Mouse (Mus musculus) frontal cortex, postnatal 25 days (tissue): Measurements from ENCODE around the gene Rab8b.
"Not testable (repeated sequence)": the region's sequence is repeated elsewhere in the genome, so short reads cannot be mapped to it uniquely, and the experiment has no call there.

Experiments used
- DNase-seq, 2 experiments: peaks; one replicate each; pipeline ENCODE4 v3.0.0; 2022; ENCODE audit warnings: low spot score in 2 of 2

Rab8b gene

DNA sequence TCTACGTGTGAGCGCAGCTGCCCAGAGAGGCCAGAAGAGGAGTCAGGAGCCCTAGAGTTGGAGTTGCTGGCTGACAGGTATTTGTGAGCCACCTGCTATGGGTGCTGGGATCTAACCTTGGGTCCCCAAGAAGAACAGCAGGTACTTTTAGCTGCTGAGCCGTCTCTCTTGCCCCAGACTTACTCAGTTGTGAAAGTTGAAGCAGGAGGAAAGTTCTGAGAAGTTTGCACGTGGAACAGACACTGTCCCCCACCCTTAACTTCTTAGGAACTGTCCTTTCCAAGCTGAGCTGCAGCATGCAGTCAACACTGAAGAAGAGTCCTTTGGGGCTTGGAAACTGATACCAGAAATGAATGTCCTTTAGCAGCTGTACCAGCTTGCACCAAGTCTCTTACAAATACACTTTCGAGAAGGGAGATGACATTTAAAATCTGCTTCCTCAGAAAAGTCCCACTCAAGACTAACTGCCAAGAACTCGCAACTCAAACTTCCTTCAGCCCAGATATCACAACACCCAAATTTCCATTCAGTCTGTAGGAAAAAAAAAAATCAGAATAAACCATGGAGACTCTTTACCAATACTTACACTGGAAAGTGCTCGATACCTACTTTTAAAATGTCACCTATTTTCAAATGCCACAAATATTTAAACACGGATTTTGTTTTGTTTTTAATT is 2.1 kb downstream of the Rab8b start:
- no peak for DNase-seq

DNA sequence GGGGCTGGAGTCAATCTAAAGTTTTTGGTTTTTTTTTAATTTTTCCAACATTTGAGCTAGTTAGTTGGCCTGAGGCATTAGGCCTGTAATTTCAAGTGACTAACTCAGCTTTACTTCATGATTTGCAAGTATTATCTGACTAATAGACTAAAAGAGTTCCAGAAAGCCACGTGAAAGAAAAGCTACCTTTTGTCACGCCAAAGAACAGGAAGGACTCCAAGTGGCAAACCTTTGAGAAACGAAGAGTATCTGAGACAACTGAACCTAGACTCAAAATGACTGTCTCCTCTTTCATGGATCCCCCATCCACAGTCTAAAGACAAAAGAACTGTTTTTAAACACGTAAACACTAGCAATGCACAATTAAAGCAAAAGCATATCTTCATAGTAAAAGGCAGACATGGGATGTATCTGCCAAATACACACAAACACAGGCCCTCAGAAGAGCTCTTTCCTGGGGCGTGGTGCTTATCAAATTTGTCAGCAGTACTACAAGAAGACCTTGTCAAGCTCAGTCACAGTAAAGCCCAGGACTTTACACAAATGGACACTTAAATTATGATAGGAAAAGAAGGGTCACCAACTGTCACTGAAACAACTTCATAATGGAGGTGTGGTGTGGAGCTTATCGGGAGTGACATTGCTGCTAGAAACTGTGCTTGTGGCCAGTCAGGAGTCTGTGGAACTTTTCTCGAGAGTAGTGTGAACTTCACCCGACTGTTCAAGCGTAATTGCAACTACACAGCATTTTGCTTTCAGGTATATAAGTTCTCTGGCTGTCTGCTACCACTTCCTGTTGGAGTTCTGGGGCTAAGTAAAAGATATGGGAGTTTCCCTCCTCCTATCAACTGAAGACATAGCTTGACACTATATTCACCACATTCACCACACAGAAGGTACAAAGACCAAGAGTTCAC is 3.4 kb downstream of the Rab8b start:
- DNase-seq = no peak

DNA sequence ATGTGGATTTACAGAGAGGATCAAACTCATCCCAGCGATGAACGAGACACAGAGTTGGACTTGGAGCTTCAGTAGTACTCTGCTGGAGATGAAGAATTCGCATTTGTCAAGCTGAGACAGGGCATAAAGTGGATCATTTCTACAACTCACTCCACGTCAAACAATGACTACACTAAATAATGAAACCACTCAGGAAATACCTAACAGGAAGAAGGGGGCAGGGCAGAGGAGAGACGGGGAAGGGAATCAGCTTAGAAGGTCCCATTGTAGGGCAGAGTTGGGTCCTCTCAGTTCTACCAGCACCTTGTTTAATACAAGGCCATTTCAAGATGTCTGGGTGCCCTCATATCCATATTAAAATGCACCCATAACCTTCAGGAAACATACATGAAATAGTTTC is 4.1 kb downstream of the Rab8b start:
- no peak for DNase-seq

DNA sequence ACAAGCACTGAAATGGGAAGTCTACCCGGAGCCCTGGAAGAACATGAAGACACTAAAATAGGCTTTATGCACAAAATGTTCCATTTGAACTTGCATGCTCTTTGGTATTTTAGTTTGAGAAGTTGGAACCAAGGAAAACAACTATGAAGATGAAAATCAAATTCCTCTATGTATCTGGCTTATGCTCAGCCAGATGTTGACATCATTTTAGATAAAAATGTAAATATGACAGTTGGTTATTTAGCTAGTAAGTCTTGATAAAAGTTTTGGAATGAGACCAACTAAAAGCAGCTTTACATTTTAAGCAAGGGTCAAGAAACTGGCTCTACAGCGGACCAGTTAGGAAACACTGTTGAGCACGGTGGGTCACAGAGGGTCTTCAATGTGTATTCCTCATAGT is 4.9 kb downstream of the Rab8b start:
- no peak for DNase-seq

DNA sequence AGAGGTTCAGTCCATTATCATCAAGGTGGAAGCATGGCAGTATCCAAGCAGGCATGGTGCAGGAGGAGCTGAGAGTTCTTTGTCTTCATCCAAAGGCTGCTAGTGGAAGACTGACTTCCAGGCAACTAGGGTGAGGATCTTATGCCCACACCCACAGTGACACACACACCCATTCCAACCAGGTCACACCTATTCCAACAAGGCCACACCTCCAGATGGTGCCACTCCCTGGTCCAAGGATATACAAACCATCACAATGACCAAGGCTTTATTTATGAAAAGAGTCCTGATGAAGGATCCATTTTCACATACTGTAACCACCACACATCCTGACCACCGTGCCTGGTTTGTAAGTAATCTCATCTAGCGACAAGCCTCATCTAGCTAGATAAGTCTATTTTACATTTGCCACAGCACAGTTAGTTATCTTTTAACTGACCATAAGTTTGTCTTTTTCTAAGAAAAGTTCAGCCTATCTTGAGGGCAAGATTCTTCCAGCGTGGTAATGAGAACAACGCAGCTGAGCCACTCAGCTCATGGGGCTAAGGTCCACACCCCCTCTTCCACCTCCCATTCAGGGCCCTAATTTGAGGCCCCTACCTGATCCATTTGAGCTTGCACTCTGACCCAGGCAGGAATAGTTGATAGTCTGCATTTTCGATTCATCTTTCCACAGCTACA is 6.1 kb downstream of the Rab8b start:
- DNase-seq = not testable (repeated sequence)

DNA sequence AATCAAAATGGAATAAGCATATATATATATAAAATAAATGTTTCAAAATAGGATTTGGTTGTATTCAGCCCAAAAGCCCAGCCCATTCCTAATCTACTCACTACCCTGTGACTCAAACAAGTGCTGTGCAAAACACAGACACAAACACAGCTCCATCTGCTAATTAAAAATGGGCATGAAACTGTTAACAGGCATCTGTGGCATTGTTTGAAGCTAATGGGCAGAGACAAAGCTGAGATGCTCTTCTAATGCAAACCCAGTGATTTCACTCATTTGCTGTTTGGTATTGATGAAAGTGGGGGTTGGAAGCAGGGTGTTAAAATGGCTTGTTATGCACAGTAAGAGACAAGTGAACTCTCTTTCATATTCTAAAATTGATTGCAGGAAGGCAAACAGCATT is 7.2 kb downstream of the Rab8b start:
- DNase-seq = no peak

DNA sequence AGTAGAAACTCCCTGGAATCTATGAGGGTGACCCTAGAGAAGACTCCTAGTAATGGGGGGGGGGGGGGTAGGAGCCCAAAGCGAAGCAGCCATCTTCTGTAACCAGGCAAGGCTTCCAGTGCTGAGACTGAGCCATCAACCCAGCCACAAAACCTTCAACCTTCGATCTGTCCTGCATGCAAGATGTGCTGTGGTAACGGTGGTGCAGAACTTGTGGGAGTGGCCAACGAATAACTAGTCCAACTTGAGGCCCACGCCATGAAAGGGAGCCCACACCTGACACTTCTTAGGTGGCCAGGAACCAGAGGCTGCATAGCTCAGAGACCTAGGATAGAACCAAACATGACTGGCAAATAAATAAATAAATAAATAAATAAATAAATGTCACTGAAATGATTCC is 8.8 kb downstream of the Rab8b start:
- DNase-seq = no peak

DNA sequence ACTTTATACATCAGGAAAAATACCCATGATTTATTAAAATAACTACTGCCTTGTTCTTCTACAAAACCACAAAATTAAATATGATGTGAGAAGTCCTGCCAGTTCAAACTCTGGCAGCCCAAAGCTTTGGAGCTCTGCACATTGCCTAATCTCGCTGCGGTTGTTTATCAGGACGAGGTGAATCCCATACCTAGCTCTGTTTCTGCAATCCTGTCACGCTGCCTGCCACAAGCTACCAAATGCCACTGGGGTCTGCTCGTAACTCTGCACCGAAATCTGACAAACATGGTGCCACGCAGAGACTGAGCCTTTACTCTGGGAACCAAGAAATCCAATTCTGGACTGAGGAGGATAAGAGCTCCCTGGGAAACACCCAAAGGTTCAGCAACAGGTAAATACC is 9.6 kb downstream of the Rab8b start:
- DNase-seq = no peak

DNA sequence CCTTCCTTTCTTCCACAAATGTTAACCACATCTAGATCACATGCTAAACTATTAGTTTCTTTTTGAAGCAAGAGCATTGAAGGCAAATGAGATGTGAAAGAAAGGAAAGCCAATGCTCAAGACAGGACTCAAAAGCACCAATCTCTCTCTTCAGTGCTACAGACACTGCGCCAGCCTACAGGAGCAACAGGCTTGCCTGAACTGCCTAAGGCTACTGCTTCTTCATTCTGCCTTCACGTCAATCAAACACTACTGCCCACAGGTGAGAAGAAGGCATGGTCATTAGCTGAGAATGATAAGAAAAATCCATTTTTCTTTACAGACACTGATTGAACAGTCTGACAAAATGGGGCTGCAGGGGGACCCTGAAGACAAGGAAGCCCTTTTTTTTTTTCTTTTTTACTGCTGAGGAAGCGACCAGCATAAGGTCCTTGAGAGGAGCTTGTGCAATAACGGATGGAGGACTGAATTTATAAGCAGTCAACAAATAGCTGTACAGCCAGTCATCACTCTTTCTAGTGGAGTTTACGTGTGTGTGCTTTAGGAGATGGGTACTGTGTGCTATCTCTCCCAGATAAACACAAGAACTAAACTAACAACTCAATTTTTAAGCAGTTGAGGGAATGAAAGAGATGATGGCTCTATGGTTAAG is 11.6 kb downstream of the Rab8b start:
- DNase-seq = no peak

DNA sequence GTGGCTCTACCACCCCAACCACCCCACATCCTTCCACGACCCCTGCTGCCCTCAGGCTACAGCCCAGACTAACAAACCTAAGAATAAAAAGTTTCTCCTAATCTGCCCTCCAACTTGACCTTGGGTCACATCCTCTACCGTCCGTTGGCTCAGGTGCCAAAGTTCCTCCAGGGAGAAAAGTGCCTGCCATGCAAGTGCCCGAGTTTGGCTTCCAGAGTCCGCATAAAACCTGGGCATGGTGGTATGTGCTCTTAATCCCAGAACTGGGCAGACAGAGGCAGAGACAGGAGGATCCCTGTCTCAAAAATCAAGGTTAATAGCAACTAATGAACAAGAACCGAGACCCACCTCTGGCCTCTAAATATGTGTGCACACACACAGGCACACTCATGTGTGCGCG is 12.4 kb downstream of the Rab8b start:
- no peak for DNase-seq

DNA sequence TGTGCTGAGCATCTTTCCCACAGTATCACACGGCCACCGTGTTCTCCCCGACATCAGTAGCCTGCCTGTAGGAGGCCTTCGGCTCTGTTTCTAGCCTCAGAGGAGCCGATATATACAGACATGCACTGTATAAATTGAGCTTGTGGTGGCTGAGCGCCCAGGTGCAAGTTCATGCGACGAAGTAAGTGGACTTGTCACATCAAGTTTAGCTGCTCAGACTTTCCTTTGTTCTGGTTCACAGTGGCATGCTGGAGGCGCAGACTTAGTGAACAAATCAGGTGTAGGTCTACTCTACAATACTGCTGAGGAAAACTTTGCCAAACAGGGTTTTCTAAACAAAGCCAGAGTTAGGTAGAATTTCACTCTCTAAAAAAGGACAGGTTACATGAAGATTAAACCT is 13.5 kb downstream of the Rab8b start:
- DNase-seq = no peak

DNA sequence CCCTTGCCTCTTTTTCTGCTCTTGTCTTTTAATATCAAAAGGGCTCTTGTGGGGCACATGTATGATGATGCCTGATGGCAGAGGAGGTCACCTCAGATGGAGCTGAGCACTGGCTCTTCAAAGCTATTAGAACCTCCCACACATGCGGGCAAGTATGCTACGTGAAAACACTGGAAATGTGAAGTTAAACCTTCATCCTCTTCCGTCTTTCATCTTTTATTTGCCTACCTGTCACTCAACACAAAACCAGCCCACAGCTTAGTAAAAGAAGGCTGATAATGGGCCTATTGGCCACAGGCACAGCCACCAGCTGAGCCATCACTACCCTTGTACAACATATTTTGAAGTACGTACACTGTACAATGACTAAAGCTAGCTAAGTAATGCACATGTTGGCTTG is 20.0 kb downstream of the Rab8b start:
- no peak for DNase-seq

DNA sequence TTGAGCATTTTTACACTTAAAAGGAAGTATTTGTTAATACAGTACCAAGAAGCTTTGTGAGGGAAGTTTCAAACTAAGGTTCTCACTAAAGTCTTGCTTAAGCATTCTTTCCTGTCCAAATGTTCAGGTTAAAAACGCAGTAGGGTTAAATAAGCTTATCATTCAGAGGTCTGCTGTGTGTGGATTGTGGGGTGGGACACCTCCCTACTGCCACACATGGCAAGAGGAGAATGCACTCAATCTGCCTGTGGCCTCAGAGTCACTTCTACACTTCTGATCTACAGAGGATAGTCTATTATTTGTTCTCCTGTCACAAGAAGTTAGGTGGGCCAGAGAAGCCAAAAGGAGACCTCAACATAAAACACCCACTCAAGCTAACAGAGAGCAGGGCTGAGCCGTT is 20.4 kb downstream of the Rab8b start:
- DNase-seq = no peak

DNA sequence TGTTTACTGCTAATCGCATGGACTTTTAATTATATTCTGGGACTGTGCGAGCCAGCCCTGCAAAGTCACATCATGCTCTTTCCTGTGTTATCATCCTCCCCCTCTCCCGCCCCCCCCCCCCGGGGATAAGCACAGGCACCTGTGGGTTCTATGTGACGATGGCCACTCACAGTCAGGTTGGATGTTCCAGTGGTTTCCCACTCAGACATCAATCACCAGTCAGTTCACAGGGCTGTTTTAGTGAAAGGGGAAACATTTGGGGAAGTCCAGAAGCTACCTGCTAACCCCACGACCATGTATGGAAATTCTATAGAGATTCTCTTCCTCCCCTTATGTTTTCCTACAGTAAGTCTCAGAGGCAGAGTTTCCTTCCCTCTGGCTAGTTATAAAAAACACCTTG is 21.6 kb downstream of the Rab8b start:
- DNase-seq = no peak

DNA sequence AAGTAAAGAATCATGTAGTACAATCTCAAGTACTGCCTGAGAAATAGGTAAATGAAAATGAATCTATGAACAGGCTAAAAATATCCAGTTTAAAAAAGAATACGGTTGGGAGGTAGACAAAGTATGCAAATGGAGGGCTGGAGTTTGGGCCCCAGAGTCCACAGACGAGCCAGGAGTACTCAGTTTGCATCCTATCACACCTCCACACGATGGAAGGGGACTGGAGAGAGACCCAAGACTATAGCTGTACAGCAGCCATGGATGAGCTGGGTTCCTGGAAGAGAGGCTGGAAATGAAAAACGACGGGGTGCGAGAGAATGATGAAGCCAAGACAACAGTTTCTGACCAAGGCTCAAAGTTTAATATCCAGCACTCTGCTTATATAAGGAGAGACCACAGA is 22.5 kb downstream of the Rab8b start:
- no peak for DNase-seq

DNA sequence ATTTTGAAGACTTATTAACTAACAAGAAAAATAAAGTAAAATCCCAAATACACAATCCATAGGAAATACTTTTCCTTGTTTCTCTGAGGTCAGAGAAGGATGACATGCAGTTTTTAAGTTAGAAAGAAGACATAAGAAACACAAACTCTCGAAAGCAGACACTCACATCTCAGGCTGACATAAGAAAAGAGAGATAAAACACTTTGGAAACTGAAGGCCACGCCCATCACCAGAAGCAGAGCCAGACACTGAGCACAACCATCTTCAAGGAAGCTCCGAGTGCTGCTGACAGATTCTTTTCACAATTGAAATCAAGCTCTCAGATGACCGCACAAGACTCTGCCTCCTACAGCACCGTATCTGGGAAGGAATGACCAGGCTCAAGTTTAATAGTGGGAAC is 23.5 kb downstream of the Rab8b start:
- DNase-seq = no peak

DNA sequence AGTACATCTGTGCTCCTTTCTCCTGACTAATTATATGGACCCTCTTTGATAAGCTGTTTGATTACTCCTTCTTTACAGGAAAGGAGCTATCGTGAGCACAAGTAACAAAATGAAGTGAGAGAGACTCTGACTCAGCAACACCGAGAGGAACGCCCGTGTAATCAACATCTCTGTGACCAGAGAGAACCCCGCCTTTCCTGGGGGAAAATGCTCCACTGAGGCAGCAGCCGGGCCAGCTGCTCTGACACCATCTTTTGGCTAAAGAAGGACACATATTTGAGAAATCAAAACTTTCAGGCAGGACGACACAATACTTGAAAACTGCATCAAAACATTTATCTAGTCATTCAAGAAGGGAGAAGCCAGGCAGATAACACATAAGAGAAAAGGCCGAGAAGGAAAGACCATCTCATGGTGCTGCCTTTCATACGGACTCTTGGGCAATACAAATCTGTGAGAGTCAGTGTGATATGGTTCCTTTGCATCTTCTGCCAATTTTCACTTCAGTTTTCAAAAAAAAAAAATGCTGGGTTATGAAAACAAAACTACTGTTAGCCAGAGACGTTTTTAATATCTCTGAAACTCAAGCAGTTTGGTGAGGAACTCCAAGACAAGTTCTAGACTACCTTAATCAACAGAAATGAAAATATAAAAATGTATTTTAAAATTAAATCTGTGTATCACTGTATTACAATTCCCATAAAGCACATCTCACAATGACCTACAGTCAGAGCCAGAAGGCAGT is 24.3 kb downstream of the Rab8b start:
- no peak for DNase-seq

DNA sequence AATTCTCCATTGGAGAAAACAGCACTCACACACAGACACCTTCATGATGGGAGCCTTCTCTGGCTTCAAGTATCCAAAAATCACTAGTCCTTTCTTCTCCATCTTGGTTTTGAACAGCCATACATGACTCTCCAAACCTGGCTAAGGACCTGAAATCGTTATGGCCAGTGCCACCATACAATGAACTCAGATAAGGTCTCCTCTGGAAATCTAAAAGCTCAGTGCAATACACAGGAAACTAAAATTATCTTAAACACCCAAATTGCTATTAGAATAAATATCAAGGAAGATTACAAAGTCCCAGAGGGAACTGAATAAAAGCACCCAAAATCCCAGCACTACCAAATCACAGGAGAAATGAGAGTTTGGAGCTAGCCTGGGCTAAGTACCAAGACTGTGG is 25.1 kb downstream of the Rab8b start:
- DNase-seq = no peak

DNA sequence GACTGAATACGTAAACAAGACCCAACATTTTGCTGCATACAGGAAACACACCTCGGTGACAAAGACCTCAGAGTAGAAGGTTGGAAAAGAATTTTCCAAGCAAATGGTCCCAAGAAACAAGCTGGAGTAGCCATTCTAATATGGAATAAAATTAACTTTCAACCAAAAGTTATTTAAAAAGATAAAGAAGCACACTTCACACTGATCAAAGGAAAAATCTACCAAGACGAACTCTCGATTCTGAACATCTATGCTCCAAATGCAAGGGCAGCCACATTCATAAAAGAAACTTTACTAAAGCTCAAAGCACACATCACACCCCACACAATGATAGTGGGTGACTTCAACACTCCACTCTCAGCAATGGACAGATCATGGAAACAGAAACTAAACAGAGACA is 27.0 kb downstream of the Rab8b start:
- not testable (repeated sequence) for DNase-seq

DNA sequence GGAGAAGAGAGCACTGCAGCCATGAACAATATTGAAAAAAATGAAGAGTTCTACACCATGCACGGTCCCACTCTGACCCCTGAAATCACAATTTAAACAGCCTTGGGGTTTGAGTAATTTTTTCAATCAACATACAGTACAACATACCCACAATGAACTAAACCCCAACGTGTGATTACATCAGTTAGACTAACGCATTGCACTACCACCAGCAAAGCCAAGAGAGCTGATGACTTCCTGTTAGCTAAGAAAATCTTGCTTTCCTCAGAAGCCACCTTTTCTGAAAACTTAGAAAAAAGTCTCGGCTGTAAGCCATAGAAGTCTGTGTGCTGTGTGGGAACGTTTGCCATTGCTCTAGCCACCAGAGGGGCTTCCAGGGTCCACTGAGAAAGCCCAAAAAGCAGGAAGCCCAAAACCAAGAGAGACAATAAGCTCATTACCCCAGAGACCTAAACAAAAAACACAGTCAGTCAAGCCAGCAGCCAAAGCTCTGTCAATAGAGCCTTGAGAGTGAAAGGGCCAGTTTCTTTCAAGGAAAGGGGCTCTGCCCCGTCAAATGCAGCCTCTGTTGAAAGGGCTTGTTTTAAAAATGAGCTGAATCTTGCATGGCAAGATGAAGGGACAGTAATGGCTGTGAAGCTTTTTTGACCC is 31.4 kb downstream of the Rab8b start:
- DNase-seq = no peak

DNA sequence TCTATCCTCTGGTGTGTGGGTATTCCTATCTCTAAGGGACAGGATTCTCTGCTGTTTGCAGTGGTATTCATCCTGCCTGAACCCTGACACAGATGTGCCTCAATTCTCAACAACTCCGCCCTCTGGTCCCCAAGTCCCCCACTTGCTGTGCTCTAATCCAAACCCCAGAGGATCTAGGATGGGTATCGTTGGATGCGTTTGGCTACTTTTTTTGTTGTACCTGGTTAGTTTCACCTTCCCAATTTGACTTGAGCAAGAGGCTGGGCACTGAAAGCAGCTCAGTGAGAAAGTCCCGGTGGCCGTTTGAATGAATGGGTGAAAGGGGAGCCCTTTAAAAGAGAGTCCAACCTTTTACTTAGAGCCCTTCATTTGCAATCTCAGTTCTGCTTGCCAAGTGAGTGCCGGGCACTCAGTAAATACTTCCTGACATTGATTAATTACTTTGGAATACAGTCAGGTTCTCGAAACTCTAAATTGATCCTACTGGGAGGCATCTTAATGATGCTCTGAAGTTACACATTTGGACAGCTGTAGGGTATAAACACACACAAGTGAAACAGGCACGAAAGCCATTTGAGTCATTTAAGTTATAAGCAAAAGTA is 32.1 kb downstream of the Rab8b start:
- no peak for DNase-seq
